Mouse (Mus musculus): Measurements from ENCODE around the gene Il1rl2. TPM values are rescaled to one million over a fixed set of nuclear protein-coding genes. Genes with fewer than 3 reads are reported as not detected.

The Il1rl2 gene
- polyA plus RNA-seq, 1 experiment from 2014 or later: 2.6 TPM

- H3K9ac ChIP-seq (ENCODE audit: low read length): no peak overlapping the region
- 11% methylated on average over 8 of the region's 8 CpGs for WGBS
- H3K27me3 ChIP-seq (ENCODE audit: control insufficient read depth, insufficient read depth, low read length): no peaks in the 10 kb centered on the region
- H3K4me1 ChIP-seq (ENCODE audit: control insufficient read depth in 2 of 2, insufficient read depth in 2 of 2, low read length in 2 of 2): no peaks in the 10 kb centered on the region
- no peak overlapping the region for H3K4me2 ChIP-seq (ENCODE audit: low read length)
- no peak overlapping the region for H3K27ac ChIP-seq (replicated peaks in 1 of 2; ENCODE audit: control insufficient read depth in 1 of 2, insufficient read depth in 1 of 2, low read depth in 2 of 2, low read length in 2 of 2)
- no peak for ATAC-seq (ENCODE audit: insufficient number of reproducible peaks, insufficient read depth, low FRiP score, low read depth)
- no peaks in the 10 kb centered on the region for H3K36me3 ChIP-seq (ENCODE audit: control insufficient read depth, insufficient read depth, low read length)
- H3K4me3 ChIP-seq (ENCODE audit: control insufficient read depth in 1 of 2, insufficient read depth in 1 of 2, low read depth in 1 of 2, low read length in 2 of 2): no peak overlapping the region
- H3K9me3 ChIP-seq (ENCODE audit: control insufficient read depth, low read length): no peaks in the 10 kb centered on the region
These were observed 54.4 kb downstream of the Il1rl2 start for GRCm38 (mm10) chr1:40378794-40379193.

GRCm38 (mm10) chr1:40380111-40380510, 55.7 kb downstream of the Il1rl2 start:
- H3K9ac ChIP-seq (ENCODE audit: low read length): no peak overlapping the region
- no peak overlapping the region for H3K4me2 ChIP-seq (ENCODE audit: low read length)
- H3K4me3 ChIP-seq (ENCODE audit: control insufficient read depth in 1 of 2, insufficient read depth in 1 of 2, low read depth in 1 of 2, low read length in 2 of 2): no peak overlapping the region
- H3K27ac ChIP-seq (replicated peaks in 1 of 2; ENCODE audit: control insufficient read depth in 1 of 2, insufficient read depth in 1 of 2, low read depth in 2 of 2, low read length in 2 of 2): no peak overlapping the region
- H3K4me1 ChIP-seq (ENCODE audit: control insufficient read depth in 2 of 2, insufficient read depth in 2 of 2, low read length in 2 of 2): no peaks in the 10 kb centered on the region
- no peaks in the 10 kb centered on the region for H3K9me3 ChIP-seq (ENCODE audit: control insufficient read depth, low read length)
- H3K27me3 ChIP-seq (ENCODE audit: control insufficient read depth, insufficient read depth, low read length): no peaks in the 10 kb centered on the region
- 50% methylated on average over 6 of the region's 6 CpGs for WGBS
- H3K36me3 ChIP-seq (ENCODE audit: control insufficient read depth, insufficient read depth, low read length): no peaks in the 10 kb centered on the region
- ATAC-seq (ENCODE audit: insufficient number of reproducible peaks, insufficient read depth, low FRiP score, low read depth): no peak

DNA sequence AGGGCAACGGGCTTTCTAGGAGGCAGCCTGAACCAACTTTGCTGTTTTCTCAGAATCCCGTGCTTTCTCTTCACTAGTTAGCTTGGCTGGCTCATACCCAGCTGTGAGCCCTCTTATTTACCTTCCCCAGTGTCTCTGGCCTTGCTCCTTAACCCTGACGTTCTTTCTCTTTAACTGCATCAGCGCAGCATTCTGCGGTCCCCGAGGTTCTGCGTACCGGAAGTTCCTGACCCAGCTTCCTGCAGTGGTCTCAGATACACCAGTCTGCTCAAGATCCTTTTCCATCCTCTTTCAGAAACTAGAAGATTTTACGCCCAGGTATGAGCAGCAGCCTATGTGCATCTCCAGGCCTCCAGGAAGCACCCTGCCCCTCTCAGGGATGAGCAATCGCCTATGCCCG, 56.6 kb downstream of the Il1rl2 start:
- Histone ChIP-seq H3K27ac (replicated peaks in 1 of 2; ENCODE audit: control insufficient read depth in 1 of 2, insufficient read depth in 1 of 2, low read depth in 2 of 2, low read length in 2 of 2) (no peak overlapping the region), H3K9ac (ENCODE audit: low read length) (no peak overlapping the region), H3K4me1 (ENCODE audit: control insufficient read depth in 2 of 2, insufficient read depth in 2 of 2, low read length in 2 of 2) (no peaks in the 10 kb centered on the region), H3K9me3 (ENCODE audit: control insufficient read depth, low read length) (no peaks in the 10 kb centered on the region), H3K27me3 (ENCODE audit: control insufficient read depth, insufficient read depth, low read length) (no peaks in the 10 kb centered on the region), H3K4me3 (ENCODE audit: control insufficient read depth in 1 of 2, insufficient read depth in 1 of 2, low read depth in 1 of 2, low read length in 2 of 2) (no peak overlapping the region), H3K36me3 (ENCODE audit: control insufficient read depth, insufficient read depth, low read length) (no peaks in the 10 kb centered on the region), H3K4me2 (ENCODE audit: low read length) (no peak overlapping the region)
- 81% methylated on average over 11 of the region's 11 CpGs for WGBS
- ATAC-seq (ENCODE audit: insufficient number of reproducible peaks, insufficient read depth, low FRiP score, low read depth): no peak

DNA sequence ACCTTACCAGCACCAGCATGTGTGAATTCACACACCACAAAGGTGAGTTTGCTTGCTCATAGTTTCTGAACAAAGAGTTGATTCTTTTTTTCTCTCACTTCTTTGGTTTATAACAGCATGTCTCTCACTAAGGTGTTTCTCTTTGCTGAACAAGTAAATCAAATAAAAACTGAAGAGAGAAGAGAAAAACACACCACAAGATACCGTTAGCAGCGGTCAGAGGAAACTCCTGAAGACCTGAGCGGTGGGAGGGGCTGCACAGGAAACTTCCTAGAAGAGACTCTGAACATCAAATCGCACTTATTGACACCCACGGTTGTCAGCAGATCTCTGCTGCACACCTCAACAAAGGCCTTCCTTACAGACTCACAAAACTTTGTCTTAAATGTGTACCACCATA, 58.4 kb downstream of the Il1rl2 start:
- Histone ChIP-seq H3K4me1 (ENCODE audit: control insufficient read depth in 2 of 2, insufficient read depth in 2 of 2, low read length in 2 of 2) (no peaks in the 10 kb centered on the region), H3K27me3 (ENCODE audit: control insufficient read depth, insufficient read depth, low read length) (no peaks in the 10 kb centered on the region), H3K4me3 (ENCODE audit: control insufficient read depth in 1 of 2, insufficient read depth in 1 of 2, low read depth in 1 of 2, low read length in 2 of 2) (no peak overlapping the region), H3K9me3 (ENCODE audit: control insufficient read depth, low read length) (no peaks in the 10 kb centered on the region), H3K27ac (replicated peaks in 1 of 2; ENCODE audit: control insufficient read depth in 1 of 2, insufficient read depth in 1 of 2, low read depth in 2 of 2, low read length in 2 of 2) (no peak overlapping the region), H3K9ac (ENCODE audit: low read length) (no peak overlapping the region), H3K4me2 (ENCODE audit: low read length) (no peak overlapping the region), H3K36me3 (ENCODE audit: control insufficient read depth, insufficient read depth, low read length) (no peaks in the 10 kb centered on the region)
- 81% methylated on average over 5 of the region's 5 CpGs for WGBS
- ATAC-seq (ENCODE audit: insufficient number of reproducible peaks, insufficient read depth, low FRiP score, low read depth): no peak

DNA sequence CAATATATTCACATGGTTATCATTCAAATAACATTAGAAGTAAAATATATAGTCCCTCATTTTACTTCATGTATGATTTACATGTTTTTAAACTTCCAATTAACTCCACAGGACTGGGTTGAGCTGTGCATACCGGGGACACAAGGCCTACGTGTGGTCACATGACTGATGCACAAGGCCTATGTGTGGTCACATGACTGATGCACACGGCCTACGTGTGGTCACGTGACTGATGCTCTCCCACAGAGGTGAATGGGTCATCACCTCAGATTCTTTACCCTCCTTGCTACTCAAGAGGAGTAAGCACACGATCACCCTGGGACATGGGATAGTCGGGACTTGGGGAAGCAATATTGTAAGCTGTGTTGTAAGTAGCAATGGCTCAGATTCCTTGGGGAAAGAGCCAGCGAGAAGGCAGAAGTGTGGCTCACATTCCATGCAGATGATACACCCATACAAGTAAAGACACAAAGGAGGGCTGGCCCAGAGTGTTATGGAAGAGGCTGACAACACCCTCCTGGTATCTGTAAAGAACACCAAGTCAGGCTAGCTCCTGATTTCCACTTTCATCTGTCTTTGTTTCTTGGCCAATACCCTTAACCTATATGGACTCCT, 60.6 kb downstream of the Il1rl2 start:
- Histone ChIP-seq H3K27me3 (ENCODE audit: control insufficient read depth, insufficient read depth, low read length) (no peaks in the 10 kb centered on the region), H3K4me1 (ENCODE audit: control insufficient read depth in 2 of 2, insufficient read depth in 2 of 2, low read length in 2 of 2) (no peaks in the 10 kb centered on the region), H3K9ac (ENCODE audit: low read length) (no peak overlapping the region), H3K36me3 (ENCODE audit: control insufficient read depth, insufficient read depth, low read length) (no peaks in the 10 kb centered on the region), H3K4me3 (ENCODE audit: control insufficient read depth in 1 of 2, insufficient read depth in 1 of 2, low read depth in 1 of 2, low read length in 2 of 2) (no peak overlapping the region), H3K9me3 (ENCODE audit: control insufficient read depth, low read length) (peaks cover 4% of the 10 kb centered on the region), H3K4me2 (ENCODE audit: low read length) (no peak overlapping the region), H3K27ac (replicated peaks in 1 of 2; ENCODE audit: control insufficient read depth in 1 of 2, insufficient read depth in 1 of 2, low read depth in 2 of 2, low read length in 2 of 2) (no peak overlapping the region)
- WGBS: 80% methylated on average over 8 of the region's 8 CpGs
- no peak for ATAC-seq (ENCODE audit: insufficient number of reproducible peaks, insufficient read depth, low FRiP score, low read depth)

- no peak for ATAC-seq (ENCODE audit: insufficient number of reproducible peaks, insufficient read depth, low FRiP score, low read depth)
- Histone ChIP-seq H3K27ac (replicated peaks in 1 of 2; ENCODE audit: control insufficient read depth in 1 of 2, insufficient read depth in 1 of 2, low read depth in 2 of 2, low read length in 2 of 2) (no peak overlapping the region), H3K9me3 (ENCODE audit: control insufficient read depth, low read length) (peaks cover 4% of the 10 kb centered on the region), H3K4me2 (ENCODE audit: low read length) (no peak overlapping the region), H3K27me3 (ENCODE audit: control insufficient read depth, insufficient read depth, low read length) (no peaks in the 10 kb centered on the region), H3K4me1 (ENCODE audit: control insufficient read depth in 2 of 2, insufficient read depth in 2 of 2, low read length in 2 of 2) (no peaks in the 10 kb centered on the region), H3K4me3 (ENCODE audit: control insufficient read depth in 1 of 2, insufficient read depth in 1 of 2, low read depth in 1 of 2, low read length in 2 of 2) (no peak overlapping the region), H3K36me3 (ENCODE audit: control insufficient read depth, insufficient read depth, low read length) (no peaks in the 10 kb centered on the region), H3K9ac (ENCODE audit: low read length) (no peak overlapping the region)
- 79% methylated on average over 3 of the region's 3 CpGs for WGBS
These were observed 67.0 kb downstream of the Il1rl2 start for GRCm38 (mm10) chr1:40391374-40391773.

DNA sequence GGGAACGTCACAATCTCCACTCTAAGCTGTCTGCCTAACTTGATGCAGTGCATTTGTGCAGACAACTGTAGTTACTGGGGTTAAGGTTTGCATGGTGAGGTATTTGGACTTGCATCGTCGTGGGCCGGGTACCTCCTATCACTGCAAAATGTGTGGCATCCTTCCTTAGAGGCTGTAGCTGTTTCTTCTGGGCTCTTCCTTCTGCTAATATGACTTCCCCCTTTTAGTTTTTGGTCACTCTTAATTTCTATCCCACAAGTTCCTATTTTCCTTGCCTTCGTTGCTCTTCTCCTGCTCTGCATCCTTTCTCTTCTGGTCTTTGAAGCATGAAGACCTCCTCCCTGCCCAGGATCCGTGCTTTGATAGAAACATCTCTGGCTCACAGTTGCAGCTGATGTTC, 68.1 kb downstream of the Il1rl2 start:
- H3K4me3 ChIP-seq (ENCODE audit: control insufficient read depth in 1 of 2, insufficient read depth in 1 of 2, low read depth in 1 of 2, low read length in 2 of 2): no peak overlapping the region
- no peak overlapping the region for H3K27ac ChIP-seq (replicated peaks in 1 of 2; ENCODE audit: control insufficient read depth in 1 of 2, insufficient read depth in 1 of 2, low read depth in 2 of 2, low read length in 2 of 2)
- H3K36me3 ChIP-seq (ENCODE audit: control insufficient read depth, insufficient read depth, low read length): no peaks in the 10 kb centered on the region
- no peak overlapping the region for H3K9ac ChIP-seq (ENCODE audit: low read length)
- ATAC-seq (ENCODE audit: insufficient number of reproducible peaks, insufficient read depth, low FRiP score, low read depth): no peak
- 77% methylated on average over 6 of the region's 6 CpGs for WGBS
- no peaks in the 10 kb centered on the region for H3K27me3 ChIP-seq (ENCODE audit: control insufficient read depth, insufficient read depth, low read length)
- H3K4me2 ChIP-seq (ENCODE audit: low read length): no peak overlapping the region
- peaks cover 4% of the 10 kb centered on the region for H3K9me3 ChIP-seq (ENCODE audit: control insufficient read depth, low read length)
- no peaks in the 10 kb centered on the region for H3K4me1 ChIP-seq (ENCODE audit: control insufficient read depth in 2 of 2, insufficient read depth in 2 of 2, low read length in 2 of 2)

GRCm38 (mm10) chr1:40393214-40393613, 68.8 kb downstream of the Il1rl2 start:
- H3K27me3 ChIP-seq (ENCODE audit: control insufficient read depth, insufficient read depth, low read length): no peaks in the 10 kb centered on the region
- H3K27ac ChIP-seq (replicated peaks in 1 of 2; ENCODE audit: control insufficient read depth in 1 of 2, insufficient read depth in 1 of 2, low read depth in 2 of 2, low read length in 2 of 2): no peak overlapping the region
- peaks cover under 1% of the 10 kb centered on the region; the same call in 1 of the 2 replicates for H3K9me3 ChIP-seq (ENCODE audit: control insufficient read depth, low read length)
- no peak overlapping the region for H3K4me2 ChIP-seq (ENCODE audit: low read length)
- ATAC-seq (ENCODE audit: insufficient number of reproducible peaks, insufficient read depth, low FRiP score, low read depth): no peak
- 79% methylated on average over 7 of the region's 7 CpGs for WGBS
- H3K4me3 ChIP-seq (ENCODE audit: control insufficient read depth in 1 of 2, insufficient read depth in 1 of 2, low read depth in 1 of 2, low read length in 2 of 2): no peak overlapping the region
- no peak overlapping the region for H3K9ac ChIP-seq (ENCODE audit: low read length)
- H3K4me1 ChIP-seq (ENCODE audit: control insufficient read depth in 2 of 2, insufficient read depth in 2 of 2, low read length in 2 of 2): no peaks in the 10 kb centered on the region
- no peaks in the 10 kb centered on the region for H3K36me3 ChIP-seq (ENCODE audit: control insufficient read depth, insufficient read depth, low read length)
